Mouse (Mus musculus): Measurements from ENCODE around the gene Map4k2.
A peak's percentile ranks its signal among the peaks of the same experiment; 100 is the strongest.
"Not testable (repeated sequence)": the region's sequence is repeated elsewhere in the genome, so short reads cannot be mapped to it uniquely, and the experiment has no call there.

Map4k2 gene

DNA sequence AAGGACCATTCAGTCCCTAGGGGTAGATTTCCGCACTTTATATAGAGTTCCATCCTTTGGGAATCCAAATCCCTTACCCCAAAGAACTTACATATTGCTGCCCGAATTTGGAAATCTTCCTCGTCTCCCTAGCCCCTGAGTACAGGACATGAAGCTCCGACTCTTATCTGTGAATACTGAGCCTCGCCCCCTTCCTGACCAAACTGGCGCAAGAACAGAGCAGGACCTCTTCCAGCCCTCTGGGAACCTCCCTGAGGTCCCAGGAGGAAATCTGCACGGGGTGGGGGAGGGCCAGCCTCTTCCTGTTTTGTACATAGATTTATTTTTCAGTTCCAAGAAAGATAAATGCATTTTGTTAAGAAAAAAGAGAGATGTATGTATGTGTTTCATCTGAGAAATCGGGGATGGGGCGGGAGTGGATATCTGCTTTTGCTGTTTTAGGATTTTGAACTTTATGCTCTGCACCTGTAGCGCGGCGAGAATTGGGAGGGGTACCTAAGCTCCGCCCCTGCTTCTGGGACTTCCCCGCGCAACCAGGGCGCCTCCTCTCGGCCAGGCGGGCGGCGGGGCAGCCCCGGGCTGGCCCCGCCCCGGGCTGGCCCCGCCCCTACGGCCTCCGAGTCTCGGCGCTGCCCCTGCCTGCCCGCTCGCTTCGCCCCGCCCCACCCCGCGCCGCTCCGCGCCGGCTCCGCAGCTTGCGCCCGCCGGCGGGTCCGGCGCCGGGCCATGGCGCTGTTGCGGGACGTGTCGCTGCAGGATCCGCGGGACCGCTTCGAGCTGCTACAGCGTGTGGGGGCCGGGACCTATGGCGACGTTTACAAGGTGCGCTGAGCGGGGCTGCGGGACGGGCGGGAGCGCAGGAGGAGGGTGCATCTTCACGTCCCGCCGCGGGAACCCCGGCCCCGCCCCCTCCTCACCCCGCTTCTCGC, at the start of gene Map4k2:
Gene Map4k2, plus strand, starts transcription at position 612 of the 929 bp plus-strand sequence.
- peak; percentile 56 for DNase-seq (ENCODE audit: low read depth, low spot score)

DNA sequence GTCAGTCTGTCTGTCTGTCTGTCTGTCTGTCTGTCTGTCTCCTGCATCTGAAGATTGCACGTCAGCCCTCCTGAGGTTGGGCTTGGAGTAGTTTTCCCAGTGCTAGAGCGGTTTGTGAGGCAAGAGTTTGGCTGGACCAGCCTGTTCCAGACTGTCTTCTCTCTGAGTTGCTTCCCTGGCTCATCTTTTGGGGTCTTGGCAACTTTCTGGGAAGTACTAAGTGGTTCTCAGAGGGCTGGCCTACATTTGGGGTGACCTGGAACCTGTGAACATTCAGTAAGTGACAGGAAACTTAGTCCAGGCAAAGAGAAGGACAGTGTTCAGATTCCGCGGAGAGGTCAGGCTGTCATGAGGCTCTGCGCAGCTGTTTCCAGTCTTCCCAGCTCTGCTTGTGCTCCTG, 48.7 kb upstream of the Map4k2 start:
- no peak for DNase-seq (ENCODE audit: low read depth, low spot score)

DNA sequence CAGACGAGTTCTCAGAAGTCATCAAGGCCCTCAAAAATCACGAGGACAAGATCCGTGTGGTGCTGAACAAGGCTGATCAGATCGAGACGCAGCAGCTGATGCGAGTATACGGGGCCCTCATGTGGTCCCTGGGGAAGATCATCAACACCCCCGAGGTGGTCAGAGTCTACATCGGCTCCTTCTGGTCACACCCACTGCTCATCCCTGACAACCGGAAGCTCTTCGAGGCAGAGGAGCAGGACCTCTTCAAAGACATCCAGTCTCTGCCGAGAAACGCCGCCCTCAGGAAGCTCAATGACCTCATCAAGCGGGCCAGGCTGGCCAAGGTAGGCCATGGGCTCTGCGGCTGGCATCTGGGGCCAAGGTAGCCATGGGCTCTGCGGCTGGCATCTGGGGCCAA, 46.6 kb upstream of the Map4k2 start:
- DNase-seq (ENCODE audit: low read depth, low spot score): no peak

DNA sequence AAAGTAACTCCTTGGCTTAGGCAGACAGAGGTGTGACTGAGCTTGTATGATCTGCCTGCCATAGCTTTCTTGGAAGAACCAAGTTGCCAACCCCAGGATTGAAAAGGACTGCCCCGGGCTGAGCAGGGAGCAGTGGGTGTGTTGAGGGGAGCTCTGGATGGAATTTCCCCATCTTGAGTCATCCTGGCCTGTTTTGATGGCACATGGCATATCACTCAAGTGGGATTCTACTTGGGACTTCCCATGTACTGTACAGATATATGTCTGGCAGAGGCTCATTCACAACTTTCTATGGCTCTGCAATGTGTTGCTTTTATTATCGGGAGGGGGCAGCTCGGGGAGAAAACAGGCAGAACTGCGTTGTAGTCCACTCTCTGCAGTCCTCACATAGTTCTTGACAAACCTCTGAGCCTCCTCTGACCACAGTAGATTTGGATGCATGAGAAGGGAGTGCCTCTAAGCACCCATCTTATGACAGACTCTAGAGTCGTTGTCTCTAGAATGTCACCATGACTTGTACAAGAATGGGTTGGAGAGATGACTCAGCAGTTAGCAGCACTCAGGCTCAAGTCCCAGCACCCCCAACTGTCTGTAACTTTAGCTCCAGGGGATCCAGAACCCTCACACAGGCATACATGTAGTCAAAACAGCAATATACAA, 44.3 kb upstream of the Map4k2 start:
- no peak for DNase-seq (ENCODE audit: low read depth, low spot score)

DNA sequence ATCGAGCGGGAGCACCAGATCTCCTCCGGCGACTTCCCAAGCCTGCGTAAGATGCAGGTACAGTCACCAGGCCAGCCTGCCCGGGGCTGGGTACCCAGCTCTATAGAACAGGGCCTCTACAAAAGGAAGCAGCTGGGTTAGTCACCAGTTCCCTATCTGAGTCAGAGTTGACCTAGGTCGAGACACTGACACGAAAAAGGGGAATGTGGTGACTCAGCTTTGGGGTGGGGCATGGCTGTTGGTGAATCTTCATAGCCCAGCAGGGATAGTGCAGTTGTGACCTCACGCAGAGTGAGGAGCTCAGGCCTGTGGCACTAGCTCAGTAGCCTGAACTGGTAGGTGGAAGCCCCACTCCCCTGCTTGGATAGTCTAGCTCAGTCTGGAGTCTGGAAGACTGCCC, 43.3 kb upstream of the Map4k2 start:
- no peak for DNase-seq (ENCODE audit: low read depth, low spot score)

DNA sequence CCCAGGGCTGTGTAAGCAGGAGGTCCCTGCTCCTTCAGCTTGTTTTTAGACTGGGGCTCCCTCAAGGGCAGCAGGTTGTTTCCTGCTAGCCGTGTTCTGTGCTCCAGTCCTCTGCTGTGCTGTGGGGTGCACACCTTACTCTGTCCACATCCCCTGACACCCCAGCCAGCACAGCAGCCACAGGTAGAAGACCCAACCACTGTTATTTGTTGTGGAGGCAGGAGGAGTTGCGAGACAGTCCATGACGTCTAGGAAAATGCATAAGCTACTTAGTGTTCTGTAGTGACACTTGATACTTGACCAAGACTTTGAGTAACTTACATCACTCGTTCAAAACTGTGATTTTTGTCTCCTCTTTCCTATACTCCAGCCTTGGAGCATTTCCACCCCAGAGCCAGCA, 41.9 kb upstream of the Map4k2 start:
- no peak for DNase-seq (ENCODE audit: low read depth, low spot score)

DNA sequence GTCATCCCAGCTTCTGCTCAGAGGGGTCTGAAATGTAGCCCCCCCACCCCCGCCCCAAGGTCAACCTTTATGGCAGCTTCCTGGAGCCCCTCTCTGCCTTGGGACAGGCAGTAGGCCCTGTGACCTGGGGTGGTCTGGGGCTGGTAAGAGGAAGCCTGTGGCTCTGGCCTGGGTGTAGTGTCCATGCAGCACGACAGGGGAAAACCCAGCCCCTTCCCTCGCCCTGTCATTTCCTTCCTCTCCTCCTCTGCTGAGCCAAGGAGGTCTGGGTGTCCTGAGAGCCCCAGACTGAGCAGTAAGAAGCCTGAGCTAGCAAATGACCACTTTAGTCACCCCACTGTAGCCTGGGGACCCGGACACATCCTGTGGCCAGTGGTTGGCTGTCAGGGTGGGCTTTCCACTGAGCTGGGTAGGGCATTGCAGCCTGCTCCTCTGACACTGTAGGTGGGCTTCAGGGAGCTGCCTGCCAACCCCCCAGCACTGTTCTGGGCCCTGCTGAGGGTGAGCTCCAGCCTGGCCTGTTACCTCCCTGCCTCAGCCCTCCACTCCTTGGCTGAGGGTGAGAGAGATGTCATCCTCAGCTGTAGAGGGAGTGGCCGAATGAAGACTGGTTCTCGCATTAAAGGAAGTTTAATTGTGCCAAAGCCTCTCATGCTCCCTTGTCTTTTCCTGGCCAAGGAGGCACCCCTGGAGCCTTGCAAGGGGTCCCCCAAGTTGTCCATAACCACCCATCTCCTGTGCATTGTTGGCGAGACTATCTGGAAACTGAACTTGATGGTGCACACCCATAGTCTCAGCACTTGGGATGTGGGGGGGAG, 41.3 kb upstream of the Map4k2 start:
- no peak for DNase-seq (ENCODE audit: low read depth, low spot score)

DNA sequence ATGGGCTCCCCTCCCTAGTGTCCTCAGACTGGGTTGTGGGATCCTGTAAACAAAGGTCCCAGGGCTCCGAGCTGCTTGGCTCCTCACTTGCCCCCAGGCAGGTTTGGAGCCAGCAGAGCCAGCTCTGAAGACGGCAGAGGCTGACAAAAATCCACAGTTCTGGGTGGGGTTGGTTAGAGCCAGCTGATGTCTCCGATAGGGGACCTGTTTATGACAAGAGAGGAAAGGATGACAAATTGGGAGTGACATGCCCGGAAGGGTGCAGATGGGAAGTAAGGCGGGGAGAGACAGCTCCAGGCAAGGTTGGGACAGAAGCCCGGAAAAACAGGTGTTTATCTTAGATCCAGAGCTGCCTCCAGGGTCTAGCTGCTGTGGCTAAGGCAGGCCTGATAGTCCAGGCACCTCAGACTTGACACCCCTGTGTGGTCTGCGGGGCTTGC, 40.5 kb upstream of the Map4k2 start:
- DNase-seq (ENCODE audit: low read depth, low spot score): no peak

DNA sequence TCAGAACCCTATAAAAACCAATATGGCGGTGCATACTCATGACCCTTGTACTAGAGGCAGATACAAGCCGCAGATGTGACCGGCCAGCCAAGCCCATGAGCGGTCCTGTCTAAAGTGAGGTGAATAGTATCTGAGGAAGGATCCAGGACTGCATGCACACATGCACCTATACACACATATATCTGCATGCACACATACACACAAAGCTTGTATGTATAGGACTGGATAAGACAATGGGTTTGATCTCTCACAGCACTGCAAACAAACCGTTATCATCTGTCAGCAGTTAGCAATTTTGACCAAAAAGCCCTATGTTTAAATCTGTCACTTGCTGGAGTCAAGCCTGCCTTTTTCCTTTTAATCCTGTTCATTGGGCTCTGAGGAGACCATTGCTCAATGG, 38.8 kb upstream of the Map4k2 start:
- no peak for DNase-seq (ENCODE audit: low read depth, low spot score)

DNA sequence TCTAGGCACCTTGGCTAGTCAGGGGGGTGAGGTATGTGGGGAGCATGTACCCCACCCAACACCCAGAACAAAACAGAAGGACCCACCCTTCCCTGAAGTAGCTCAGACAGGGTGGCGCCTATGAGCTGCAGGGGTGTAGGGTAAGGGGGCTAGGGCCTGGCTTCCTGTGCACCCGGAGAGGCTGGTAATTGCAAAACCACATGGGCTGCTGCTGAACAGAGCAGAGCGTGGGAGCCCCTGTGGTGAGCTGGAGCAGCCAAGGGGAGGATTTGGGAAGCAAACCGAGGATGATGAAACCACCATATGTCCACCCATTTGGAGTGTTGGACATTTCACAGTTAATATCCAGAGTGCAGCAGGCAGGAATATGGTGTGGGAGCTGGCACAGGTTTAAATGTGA, 38.4 kb upstream of the Map4k2 start:
- DNase-seq (ENCODE audit: low read depth, low spot score): no peak

DNA sequence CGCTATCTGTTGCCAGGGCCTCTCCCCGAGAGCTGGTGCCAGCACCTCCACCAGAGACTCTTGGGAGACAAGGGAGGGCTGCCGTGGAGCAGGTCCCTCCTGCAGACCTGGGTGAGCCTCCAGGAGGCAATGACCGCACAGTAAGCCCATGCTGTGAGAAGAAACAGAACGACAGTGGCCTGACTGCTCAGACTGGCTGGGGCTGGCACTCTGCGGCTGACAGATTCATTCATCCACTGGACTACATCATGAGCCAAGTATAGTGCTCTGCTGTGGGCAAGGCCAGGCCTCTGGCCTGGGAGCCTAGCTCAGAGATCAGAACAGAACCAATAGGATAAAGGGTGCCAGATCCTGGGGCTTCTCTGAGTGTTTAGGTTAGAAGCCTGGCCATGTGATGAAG, 37.1 kb upstream of the Map4k2 start:
- DNase-seq (ENCODE audit: low read depth, low spot score): no peak

DNA sequence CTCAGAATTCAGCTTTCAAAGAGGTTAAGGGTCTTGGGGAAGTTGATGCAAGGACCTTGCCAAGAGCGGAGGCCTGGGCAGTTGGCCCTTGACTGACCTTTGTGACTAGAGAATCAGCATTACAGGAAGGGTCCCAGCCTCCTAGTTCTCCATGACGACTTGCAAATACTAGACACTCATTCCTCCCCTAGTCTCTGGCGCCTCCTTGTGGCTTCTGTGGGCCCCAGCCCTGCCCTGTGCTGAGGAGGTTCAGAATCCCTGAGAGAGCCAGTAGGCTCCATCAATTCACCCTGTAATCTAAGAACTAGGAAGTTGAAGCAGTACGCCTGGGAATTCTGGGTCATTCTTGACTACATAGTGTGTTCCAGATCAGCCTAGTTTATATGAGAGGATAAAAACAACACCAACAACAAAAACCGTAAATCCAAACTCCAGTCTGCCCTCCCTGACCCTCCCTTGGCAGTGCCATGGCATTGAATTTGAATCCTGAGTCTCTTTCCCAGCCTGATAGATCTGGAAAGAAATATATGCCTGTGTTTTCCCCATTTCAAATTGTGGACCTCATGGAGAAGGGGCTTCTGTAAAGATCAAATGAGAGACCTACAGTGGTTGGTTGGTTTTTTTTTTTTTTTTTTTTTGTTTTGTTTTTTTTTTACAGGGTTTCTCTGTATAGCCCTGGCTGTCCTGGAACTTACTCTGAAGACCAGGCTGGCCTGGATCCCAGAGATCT, 36.0 kb upstream of the Map4k2 start:
- peak; percentile 81 for DNase-seq (ENCODE audit: low read depth, low spot score)

DNA sequence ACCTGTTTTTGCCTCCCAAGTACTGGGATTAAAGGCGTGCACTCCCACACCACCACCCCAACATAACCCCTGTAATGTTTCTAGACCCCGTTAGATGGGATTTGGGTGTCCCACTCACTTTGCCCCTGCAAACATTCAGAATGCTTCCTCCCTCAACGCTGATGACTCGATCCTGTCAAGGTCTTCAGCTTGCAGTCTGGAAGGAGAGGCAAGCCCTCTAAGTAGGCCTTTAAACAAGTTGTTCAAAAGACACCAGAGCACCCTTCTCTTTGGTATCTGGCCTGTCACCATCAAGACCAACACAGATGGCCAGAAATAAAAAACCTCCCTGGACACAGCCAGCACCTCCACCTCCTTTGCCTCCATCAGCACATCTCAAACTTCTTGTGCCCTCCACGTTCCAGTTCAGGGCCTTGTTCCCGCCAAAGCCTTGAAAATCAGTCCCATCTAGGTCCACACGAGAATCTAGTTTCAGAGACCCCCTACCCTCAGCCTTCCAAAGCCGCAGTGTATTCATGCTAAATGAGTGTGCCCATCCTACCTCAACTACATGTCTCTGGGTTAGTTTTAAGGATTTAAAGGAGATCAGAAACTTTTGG, 35.3 kb upstream of the Map4k2 start:
- no peak for DNase-seq (ENCODE audit: low read depth, low spot score)

DNA sequence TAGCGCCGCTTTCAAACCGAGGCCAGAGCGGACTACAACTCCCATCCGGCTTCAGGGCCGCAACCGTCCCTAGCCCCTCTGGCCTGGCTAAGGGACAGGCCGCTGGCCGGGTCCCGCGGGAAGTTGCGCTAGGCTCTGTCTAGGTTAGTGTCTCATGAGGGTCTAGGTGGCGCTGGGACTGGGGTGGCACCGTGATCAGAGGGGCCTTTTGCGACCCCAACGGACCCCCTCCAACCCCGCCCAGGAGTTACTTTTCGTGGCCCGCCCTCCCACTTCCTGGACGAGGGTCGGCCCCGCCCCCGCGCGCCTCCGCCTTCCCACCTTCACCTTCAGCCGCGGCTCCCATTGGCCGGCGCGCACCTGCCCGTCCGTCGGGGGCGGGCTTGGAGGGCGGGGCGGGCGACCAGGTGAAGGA, 34.8 kb upstream of the Map4k2 start, which contains the start of gene Cdc42bpg:
Gene Cdc42bpg, plus strand, starts transcription at position 320 of the 415 bp plus-strand sequence.
- peak; percentile 68 for DNase-seq (ENCODE audit: low read depth, low spot score)

DNA sequence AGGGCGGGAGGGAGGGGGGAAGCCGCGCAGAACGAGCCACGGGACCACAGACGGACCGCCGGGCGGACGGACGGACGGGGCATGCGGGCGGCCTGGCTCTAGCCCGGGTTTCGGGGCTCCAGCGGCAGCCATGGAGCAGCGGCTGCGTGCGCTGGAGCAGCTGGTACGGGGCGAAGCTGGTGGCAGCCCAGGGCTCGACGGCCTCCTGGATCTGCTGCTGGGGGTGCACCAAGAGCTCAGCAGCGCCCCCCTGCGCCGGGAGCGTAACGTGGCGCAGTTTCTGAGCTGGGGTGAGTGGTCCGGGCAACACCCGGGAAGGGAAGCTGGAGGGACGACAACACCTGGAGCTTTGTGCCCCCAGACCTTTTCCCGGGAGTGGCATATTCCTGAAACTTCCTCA, 34.3 kb upstream of the Map4k2 start:
- DNase-seq (ENCODE audit: low read depth, low spot score): peak; percentile 59

DNA sequence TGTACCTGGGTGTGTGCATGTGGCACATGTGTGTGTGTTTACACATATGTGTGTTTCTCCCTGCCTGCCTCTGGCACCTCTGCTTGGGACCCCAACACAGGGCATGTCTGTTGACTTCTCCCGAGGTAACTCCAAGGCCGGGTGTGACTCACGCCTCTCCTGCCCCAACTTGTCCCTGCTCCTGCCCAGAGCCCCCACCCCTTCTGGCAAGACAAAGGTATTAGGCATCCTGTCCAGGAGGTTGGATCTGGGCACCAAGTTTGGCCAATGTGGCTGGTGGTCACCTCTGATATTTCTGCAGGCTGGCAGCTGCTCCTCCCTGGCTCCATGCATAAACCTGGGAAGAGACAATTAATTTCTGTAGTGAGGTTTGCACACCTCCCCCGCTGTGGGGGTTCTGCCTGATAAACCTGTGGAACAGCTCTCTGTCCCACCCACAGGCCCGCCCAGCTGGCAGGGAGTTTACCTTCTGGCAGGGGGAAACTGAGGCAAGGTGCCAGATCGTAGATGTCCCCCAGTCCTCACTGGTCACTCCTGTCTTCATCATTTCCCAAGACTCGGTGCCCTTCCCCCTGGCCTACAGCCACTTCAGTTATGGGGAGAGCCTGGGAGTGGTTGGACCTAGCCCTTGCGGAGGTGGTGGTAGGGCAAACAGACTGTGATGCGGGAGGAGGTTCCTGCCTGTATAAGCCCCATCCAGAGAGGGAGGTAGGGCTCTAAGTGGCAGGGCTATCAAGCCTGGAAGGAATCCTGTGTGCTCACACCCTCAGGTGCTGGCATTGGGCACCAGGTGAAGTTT, 33.0 kb upstream of the Map4k2 start:
- DNase-seq (ENCODE audit: low read depth, low spot score): no peak

DNA sequence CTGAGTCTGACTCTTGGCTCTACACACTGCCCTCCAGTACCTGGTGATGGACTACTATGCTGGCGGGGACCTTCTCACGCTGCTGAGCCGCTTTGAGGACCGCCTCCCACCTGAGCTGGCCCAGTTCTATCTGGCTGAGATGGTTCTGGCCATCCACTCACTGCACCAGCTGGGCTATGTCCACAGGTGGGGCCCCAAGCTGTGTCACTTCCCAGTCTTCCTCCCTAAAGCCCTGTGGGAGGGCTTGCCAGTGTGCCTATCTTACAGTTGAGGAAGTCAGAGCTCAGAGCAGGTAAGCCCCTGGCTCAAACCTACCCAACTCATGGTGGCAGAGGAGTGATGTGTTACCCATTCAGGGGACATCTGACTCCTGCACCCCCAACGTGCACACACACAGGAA, 30.8 kb upstream of the Map4k2 start:
- no peak for DNase-seq (ENCODE audit: low read depth, low spot score)

DNA sequence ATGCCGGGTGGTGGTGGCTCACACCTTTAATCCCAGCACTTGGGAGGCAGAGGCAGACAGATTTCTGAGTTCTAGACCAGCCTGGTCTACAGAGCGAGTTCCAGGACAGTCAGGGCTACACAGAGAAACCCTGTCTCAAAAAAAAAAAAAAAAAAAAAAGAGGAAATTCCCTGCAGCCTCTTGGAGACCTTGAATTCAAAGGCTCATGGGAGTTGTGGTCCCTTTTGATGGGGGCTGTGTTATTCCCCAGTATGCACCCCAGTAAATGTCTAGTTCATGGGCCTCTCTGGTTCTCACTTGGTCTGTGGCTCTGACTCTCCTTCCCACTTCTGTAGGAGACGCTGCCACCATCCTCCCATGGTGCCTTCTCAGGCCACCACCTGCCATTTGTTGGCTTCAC, 29.2 kb upstream of the Map4k2 start:
- not testable (repeated sequence) for DNase-seq (ENCODE audit: low read depth, low spot score)

DNA sequence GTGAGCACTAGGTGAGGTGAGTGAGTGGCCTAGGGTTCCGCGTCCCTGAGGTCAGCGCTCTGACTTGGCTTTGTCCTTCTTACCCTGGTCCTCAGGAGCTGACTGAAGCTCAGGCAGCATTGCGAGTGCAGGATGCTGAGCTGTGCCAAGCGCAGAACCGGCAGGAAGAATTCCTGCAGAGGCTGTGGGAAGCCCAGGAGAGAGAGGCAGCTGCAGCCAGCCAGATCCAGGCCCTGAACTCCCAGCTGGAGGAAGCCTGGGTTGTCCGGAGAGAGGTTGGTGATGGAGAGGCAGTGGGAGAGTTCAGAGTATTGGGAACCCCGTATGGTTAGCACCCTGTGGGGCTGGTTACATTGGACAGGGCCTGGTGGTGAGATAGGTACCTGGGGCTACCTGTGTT, 27.1 kb upstream of the Map4k2 start:
- no peak for DNase-seq (ENCODE audit: low read depth, low spot score)

DNA sequence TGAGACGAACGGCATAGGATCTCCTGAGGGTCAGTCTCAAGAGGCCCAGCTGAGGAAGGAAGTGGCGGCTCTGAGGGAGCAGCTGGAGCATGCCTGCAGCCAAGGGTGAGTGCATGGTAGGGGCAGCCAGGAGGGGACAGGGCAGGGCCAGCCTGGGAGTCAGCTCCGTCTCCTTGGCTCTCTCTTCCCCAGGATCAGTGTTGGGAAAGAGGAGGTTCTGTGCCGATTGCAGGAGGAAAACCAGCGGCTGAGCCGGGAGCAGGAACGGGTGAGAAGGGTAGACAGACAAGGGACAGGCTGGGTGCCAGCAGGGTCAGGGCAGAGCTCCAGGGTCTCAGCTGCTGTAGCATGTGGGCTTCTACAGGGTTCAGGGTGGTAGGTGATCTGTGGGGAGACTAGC, 26.4 kb upstream of the Map4k2 start:
- DNase-seq (ENCODE audit: low read depth, low spot score): no peak
